Mouse (Mus musculus) hindbrain, embryonic 11.5 days (tissue): ENCODE measurements around the gene Lrg1. TPM values are rescaled to one million over a fixed set of nuclear protein-coding genes. Genes with fewer than 3 reads are reported as not detected.

ENCODE experiments used
- ATAC-seq: fragments of 200-750 bp; cut with Nextera tagmentation; 2 replicates; pipeline ENCODE4 v1.8.0; 2017; ENCODE audit warnings: mild to moderate bottlenecking, moderate TSS enrichment, moderate library complexity; ENCODE audit not compliant: low FRiP score
- DNase-seq: peaks from one replicate; pipeline ENCODE4 v3.0.0-alpha.2; 2015; ENCODE audit warnings: low spot score
- H3K27ac ChIP-seq: fragments of 300-500 bp; sonication (generic); 2 replicates; pipeline ENCODE4 v1.5.1; 2014; ENCODE audit warnings: mild to moderate bottlenecking, low read depth, low read length
- H3K27me3 ChIP-seq: fragments of 300-500 bp; sonication (generic); 2 replicates; pipeline ENCODE4 v1.6.1; 2014; ENCODE audit warnings: mild to moderate bottlenecking, low read length, moderate library complexity, mixed read lengths; ENCODE audit not compliant: control insufficient read depth, insufficient read depth
- H3K36me3 ChIP-seq: fragments of 300-500 bp; sonication (generic); 2 replicates; pipeline ENCODE4 v1.6.1; 2014; ENCODE audit warnings: mild to moderate bottlenecking, low read length, moderate library complexity, mixed read lengths; ENCODE audit not compliant: control insufficient read depth, insufficient read depth
- H3K4me1 ChIP-seq: fragments of 300-500 bp; sonication (generic); replicated peaks from 2 replicates; pipeline ENCODE4 v1.6.1; 2014; ENCODE audit warnings: low read length, mixed read lengths; ENCODE audit not compliant: control insufficient read depth, insufficient read depth
- H3K4me2 ChIP-seq: fragments of 300-500 bp; sonication (generic); replicated peaks from 2 replicates; pipeline ENCODE4 v1.6.1; 2014; ENCODE audit warnings: mild to moderate bottlenecking, low read depth, low read length
- H3K4me3 ChIP-seq: fragments of 300-500 bp; sonication (generic); 2 replicates; pipeline ENCODE4 v1.5.1; 2014; ENCODE audit warnings: low read depth, low read length
- H3K9ac ChIP-seq: fragments of 300-500 bp; sonication (generic); 2 replicates; pipeline ENCODE4 v1.6.1; 2014; ENCODE audit warnings: low read depth, low read length
- H3K9me3 ChIP-seq: fragments of 300-500 bp; sonication (generic); 2 replicates; pipeline ENCODE4 v1.6.1; 2016; ENCODE audit warnings: low read length; ENCODE audit not compliant: control insufficient read depth
- WGBS: fragments of 180-500 bp; shearing (Covaris S2); extraction: QIAGEN DNeasy Blood & Tissue Kit; methylation state at CpG from one replicate; pipeline ENCODE4 v1.1.7; 2014; 5-methylcytosine and 5-hydroxymethylcytosine counted together
- polyA plus RNA-seq: library from polyadenylated mRNA; unstranded; fragments of >200 nt; fragmentation: Nextera tagmentation; extraction: Ambion mirVana; gene quantifications from 2 replicates; pipeline ENCODE4 v1.2.1, GENCODE M21; 2014

Lrg1 gene
- polyA plus RNA-seq, 1 experiment from 2014 or later, result not detected

GRCm38 (mm10) chr17:56159729-56160128, 37.9 kb upstream of the Lrg1 start:
- H3K4me3 ChIP-seq, result no peak overlapping the region
- no peaks in the 10 kb centered on the region for H3K36me3 ChIP-seq
- peaks cover 7% of the 10 kb centered on the region; the same call in 1 of the 2 replicates for H3K4me1 ChIP-seq
- H3K9me3 ChIP-seq, result no peaks in the 10 kb centered on the region
- 2% methylated on average over 9 of the region's 9 CpGs for WGBS
- no peak overlapping the region for H3K4me2 ChIP-seq
- no peak for ATAC-seq
- peaks cover 6% of the 10 kb centered on the region for H3K27me3 ChIP-seq
- no peak overlapping the region for H3K27ac ChIP-seq
- DNase-seq, result peak; percentile 88
- no peak overlapping the region for H3K9ac ChIP-seq

GRCm38 (mm10) chr17:56153643-56154042, 31.8 kb upstream of the Lrg1 start:
- H3K4me2 ChIP-seq, result no peak overlapping the region
- no peak overlapping the region for H3K9ac ChIP-seq
- DNase-seq (peak; percentile 79), ATAC-seq (peak; percentile 76)
- no peak overlapping the region for H3K4me3 ChIP-seq
- WGBS, result 49% methylated on average over 9 of the region's 9 CpGs
- H3K36me3 ChIP-seq, result no peaks in the 10 kb centered on the region
- peaks cover 6% of the 10 kb centered on the region for H3K4me1 ChIP-seq
- H3K9me3 ChIP-seq, result no peaks in the 10 kb centered on the region
- peaks cover 14% of the 10 kb centered on the region for H3K27me3 ChIP-seq
- H3K27ac ChIP-seq, result no peak overlapping the region

GRCm38 (mm10) chr17:56149897-56150296, 28.1 kb upstream of the Lrg1 start:
- Histone ChIP-seq H3K9ac (no peak overlapping the region), H3K27ac (no peak overlapping the region), H3K9me3 (no peaks in the 10 kb centered on the region), H3K4me3 (no peak overlapping the region), H3K4me1 (peaks cover 6% of the 10 kb centered on the region), H3K4me2 (no peak overlapping the region), H3K27me3 (peaks cover 23% of the 10 kb centered on the region), H3K36me3 (no peaks in the 10 kb centered on the region)
- ATAC-seq, result no peak
- WGBS, result 46% methylated on average over 2 of the region's 2 CpGs
- DNase-seq, result no peak

GRCm38 (mm10) chr17:56148790-56149618, 27.2 kb upstream of the Lrg1 start:
- Histone ChIP-seq H3K27me3 (peaks cover 23% of the 10 kb centered on the region), H3K9me3 (no peaks in the 10 kb centered on the region), H3K36me3 (no peaks in the 10 kb centered on the region), H3K27ac (no peak overlapping the region), H3K4me2 (peak overlapping the region; percentile 37), H3K4me3 (peak overlapping the region; percentile 25), H3K4me1 (peaks cover 6% of the 10 kb centered on the region), H3K9ac (peak overlapping the region; percentile 47; the same call in 1 of the 2 replicates)
- DNase-seq (no peak), ATAC-seq (peak; percentile 45; the same call in 1 of the 2 replicates)
- WGBS, result 3% methylated on average over 30 of the region's 30 CpGs

GRCm38 (mm10) chr17:56148280-56148679, 26.5 kb upstream of the Lrg1 start:
- peaks cover 6% of the 10 kb centered on the region for H3K4me1 ChIP-seq
- no peak overlapping the region for H3K27ac ChIP-seq
- 0 out of 2 replicates have a peak, but pooled peaks have one; percentile 8 for ATAC-seq
- no peak for DNase-seq
- WGBS, result 20% methylated on average over 9 of the region's 9 CpGs
- no peaks in the 10 kb centered on the region for H3K36me3 ChIP-seq
- peaks cover 23% of the 10 kb centered on the region for H3K27me3 ChIP-seq
- no peaks in the 10 kb centered on the region for H3K9me3 ChIP-seq
- no peak overlapping the region for H3K4me3 ChIP-seq
- H3K4me2 ChIP-seq, result no peak overlapping the region
- H3K9ac ChIP-seq, result no peak overlapping the region

- DNase-seq (no peak), ATAC-seq (no peak)
- Histone ChIP-seq H3K27me3 (peaks cover 27% of the 10 kb centered on the region), H3K9ac (no peak overlapping the region), H3K27ac (no peak overlapping the region), H3K4me3 (no peak overlapping the region), H3K9me3 (no peaks in the 10 kb centered on the region), H3K4me1 (peaks cover 7% of the 10 kb centered on the region), H3K4me2 (no peak overlapping the region), H3K36me3 (no peaks in the 10 kb centered on the region)
- 56% methylated on average over 12 of the region's 12 CpGs for WGBS
Observed at GRCm38 (mm10) chr17:56147420-56147819, 25.6 kb upstream of the Lrg1 start.

- 23% methylated on average over 9 of the region's 9 CpGs for WGBS
- ATAC-seq, result no peak
- Histone ChIP-seq H3K27me3 (peaks cover 31% of the 10 kb centered on the region), H3K4me2 (no peak overlapping the region), H3K9me3 (no peaks in the 10 kb centered on the region), H3K9ac (no peak overlapping the region), H3K36me3 (no peaks in the 10 kb centered on the region), H3K27ac (no peak overlapping the region), H3K4me3 (no peak overlapping the region), H3K4me1 (peaks cover 15% of the 10 kb centered on the region)
- no peak for DNase-seq
Observed at GRCm38 (mm10) chr17:56146131-56146530, 24.3 kb upstream of the Lrg1 start.

GRCm38 (mm10) chr17:56144546-56144945, 22.7 kb upstream of the Lrg1 start:
- WGBS, result 75% methylated on average over 9 of the region's 9 CpGs
- peaks cover 41% of the 10 kb centered on the region for H3K27me3 ChIP-seq
- H3K27ac ChIP-seq, result no peak overlapping the region
- no peak overlapping the region for H3K4me2 ChIP-seq
- ATAC-seq (no peak), DNase-seq (no peak)
- H3K9me3 ChIP-seq, result no peaks in the 10 kb centered on the region
- H3K36me3 ChIP-seq, result no peaks in the 10 kb centered on the region
- H3K9ac ChIP-seq, result no peak overlapping the region
- H3K4me3 ChIP-seq, result no peak overlapping the region
- peaks cover 15% of the 10 kb centered on the region for H3K4me1 ChIP-seq
